Mouse (Mus musculus) E14TG2a.4 (cell line): ENCODE results near the gene Hid1.

Source experiments
- CTCF ChIP-seq: conservative IDR thresholded peaks from 2 replicates; pipeline ENCODE4 v1.5.1; 2014; ENCODE audit warnings: low read length
- NANOG ChIP-seq: IDR thresholded peaks from 2 replicates; pipeline ENCODE4 v1.6.1; 2014; ENCODE audit warnings: borderline replicate concordance, low read length, mixed read lengths
- POU5F1 ChIP-seq: IDR thresholded peaks from 2 replicates; pipeline ENCODE4 v1.6.1; 2014; ENCODE audit warnings: low read length, borderline replicate concordance

DNA sequence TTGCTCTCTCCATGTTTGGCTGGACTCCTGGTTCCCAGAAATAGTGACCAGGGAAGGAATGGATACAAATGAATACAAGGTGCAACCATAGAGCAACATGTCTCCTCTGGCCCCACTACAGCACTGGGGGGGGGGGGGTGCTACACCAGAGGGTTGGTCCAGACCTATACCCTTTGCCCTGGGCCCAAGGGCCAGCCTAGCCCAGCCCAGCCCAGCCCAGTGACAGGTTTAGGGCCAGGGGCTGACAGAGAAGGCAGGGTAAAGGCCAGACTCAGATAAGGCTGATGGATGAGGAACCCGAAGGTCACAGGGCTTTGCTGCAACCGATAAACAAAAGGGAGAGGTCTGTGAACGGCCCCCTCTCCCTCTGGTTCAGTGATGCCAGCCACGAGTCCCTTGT lies 17.6 kb downstream of the Hid1 start:
- TF ChIP-seq CTCF (no peak), POU5F1 (no peak), NANOG (no peak)
